Mouse (Mus musculus): Measurements from ENCODE around the gene Rpl27a.

Rpl27a gene

GRCm38 (mm10) chr7:109563775-109564362, 44.9 kb downstream of the Rpl27a start:
- no peak for DNase-seq (ENCODE audit: low spot score in 2 of 2)

- DNase-seq (ENCODE audit: low spot score in 2 of 2): no peak
Measured at GRCm38 (mm10) chr7:109566327-109566726, 47.4 kb downstream of the Rpl27a start.

- DNase-seq (ENCODE audit: low spot score in 2 of 2): no peak
Measured at GRCm38 (mm10) chr7:109566841-109567768, 48.2 kb downstream of the Rpl27a start.

- no peak for DNase-seq (ENCODE audit: low spot score in 2 of 2)
Measured at GRCm38 (mm10) chr7:109568391-109568892, 49.5 kb downstream of the Rpl27a start.

Data from right cerebral cortex, postnatal 36 days (tissue).